Mouse (Mus musculus): Measurements from ENCODE around the gene Serinc3.
"Not testable (repeated sequence)": the region's sequence is repeated elsewhere in the genome, so short reads cannot be mapped to it uniquely, and the experiment has no call there.

Gene Serinc3

GRCm38 (mm10) chr2:163662076-163662475 lies 17.1 kb upstream of the Serinc3 start:
- DNase-seq, result no peak

GRCm38 (mm10) chr2:163661371-163661850 lies 16.5 kb upstream of the Serinc3 start:
- no peak for DNase-seq

- DNase-seq, result no peak
These were observed 15.3 kb upstream of the Serinc3 start for GRCm38 (mm10) chr2:163660103-163660701.

DNA sequence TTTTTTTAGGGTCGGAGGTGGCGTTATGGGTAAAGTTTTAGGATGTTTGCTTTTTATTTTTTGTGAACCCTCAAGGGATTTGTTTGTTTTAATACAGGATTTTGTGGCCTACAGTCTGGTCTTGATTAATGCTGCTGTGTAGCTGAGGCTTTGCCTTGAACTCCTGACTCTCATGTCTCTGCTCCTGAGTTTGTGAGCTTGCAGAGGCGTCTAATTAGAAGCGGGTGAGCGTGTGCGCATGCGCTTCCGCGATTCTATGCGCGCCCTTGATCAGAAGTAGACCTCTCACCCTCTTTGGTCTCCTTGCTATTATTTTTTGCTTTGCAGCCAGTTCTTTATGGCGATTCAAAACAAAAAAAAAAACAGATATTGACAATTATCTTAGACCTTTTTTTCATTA lies 14.5 kb upstream of the Serinc3 start:
- no peak for DNase-seq

- no peak for DNase-seq
These were observed 14.0 kb upstream of the Serinc3 start for GRCm38 (mm10) chr2:163658941-163659340.

DNA sequence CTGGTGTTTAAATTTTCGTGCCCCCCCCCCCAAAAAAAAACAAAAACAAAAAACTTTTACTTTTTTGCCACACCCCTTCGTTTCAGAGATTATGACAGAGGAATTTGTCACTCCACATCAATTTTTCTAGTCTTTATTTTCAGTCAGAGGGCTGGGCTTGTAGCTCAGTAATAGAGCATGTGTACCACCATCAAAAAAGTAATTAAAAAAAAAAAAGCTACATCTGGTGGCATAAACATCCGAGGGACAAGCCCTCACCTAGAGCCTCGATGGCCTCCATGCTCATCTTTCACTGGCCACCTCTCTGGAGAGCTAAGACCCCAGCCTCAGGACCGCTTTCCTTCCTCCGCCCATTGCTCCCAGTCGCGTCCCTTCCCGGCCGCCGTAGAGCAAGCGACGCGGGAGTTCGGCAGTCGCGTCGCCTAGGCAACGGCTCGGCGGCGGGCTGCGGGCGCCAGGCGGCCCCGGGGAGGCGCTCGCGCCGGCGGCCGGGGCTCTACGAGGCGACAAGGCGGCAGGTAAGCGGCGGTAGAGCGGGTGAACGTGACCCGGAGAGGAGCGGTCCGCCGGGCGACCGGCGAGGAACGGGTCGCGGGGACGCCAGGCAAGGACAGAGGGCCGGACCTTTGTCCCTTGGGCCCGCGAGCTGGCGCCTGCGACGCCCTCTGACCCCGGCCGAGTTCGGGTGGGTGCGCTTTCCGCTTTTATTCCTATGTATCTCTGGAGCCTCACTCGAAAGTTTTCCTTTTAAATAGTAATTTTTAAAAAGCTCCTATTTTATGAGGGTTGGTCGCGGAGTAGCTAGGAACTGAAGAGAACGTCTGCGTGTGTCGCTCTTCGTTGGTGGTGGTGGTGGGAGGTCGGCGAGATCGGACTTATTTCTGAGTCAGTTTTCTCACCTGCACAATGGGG lies 13.3 kb upstream of the Serinc3 start, which contains the start of gene Pkig:
Gene Pkig, plus strand, starts transcription at position 412 of the 912 bp plus-strand sequence.
- DNase-seq, result peak; percentile 82

DNA sequence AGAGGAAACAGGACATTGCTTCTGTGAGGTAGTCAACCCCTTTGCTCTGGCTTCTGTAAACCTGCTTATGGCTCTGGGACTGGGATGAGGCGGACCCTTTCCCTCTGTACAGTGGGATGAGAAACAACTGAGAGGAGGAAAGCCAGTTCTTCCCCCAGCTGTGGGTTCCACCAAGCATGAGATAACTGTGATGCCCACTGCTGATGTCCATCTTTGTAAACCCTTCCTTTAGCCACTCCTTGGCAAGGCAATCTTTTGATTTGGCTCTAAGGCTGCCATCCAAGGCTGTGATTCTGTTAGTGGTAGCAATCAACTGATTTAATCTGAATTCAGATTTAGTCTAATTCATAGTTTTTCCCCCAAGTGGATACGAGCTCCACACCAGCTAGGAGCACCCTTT lies 12.6 kb upstream of the Serinc3 start:
- DNase-seq, result no peak

DNA sequence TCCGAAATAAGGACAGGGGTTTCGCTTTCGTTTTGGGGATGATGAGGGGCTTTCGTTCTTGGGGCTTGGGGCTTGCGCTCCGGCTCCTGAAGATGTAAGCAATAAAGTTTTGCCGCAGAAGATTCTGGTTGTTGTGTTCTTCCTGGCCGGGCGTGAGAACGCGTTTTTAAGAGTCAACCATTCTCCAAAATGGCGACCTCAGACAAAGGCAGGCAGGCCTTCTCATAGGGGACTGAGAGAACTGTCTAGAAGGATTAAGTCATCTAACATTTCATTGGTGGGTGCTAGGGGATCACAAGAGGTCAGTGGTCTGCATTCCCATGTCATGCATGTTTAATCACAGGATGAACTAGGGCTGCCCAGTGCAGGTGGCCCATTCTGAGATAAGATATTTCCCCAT lies 10.8 kb upstream of the Serinc3 start:
- DNase-seq, result not testable (repeated sequence)

GRCm38 (mm10) chr2:163646461-163647080 lies 1.6 kb upstream of the Serinc3 start:
- no peak for DNase-seq

DNA sequence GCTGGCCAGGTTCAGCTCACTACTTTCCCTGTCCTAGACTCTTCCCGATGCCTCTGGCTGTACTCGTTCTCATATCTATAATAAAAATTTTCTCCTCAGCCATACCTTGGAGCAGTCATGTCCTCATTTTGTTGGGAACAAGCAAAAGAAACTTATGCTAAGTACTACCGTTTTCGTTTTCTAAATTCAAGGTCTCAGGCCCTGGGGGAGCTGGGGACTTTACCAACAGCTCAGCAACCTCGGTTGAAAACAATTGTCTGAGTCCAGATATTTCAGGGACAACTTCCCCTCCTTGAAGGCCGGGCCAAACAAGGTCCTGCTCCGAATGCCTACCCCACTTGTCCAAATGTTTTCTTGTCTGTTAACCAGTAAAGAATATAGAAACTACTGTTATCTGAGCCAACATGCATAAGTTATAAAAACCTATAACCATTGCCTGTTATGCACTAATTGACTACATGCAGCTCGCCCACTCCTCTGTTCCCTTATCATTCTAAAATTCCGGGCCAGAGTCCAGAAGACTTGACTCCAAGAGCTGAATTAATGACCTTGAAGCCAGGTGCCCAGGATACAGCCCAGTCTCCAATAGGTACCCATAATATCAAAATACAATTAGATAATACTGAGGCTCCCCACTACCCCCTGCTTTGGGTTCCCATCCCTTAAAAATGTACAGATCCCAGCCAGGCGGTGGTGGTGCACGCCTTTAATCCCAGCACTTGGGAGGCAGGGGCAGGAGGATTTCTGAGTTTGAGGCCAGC lies 949 bp upstream of the Serinc3 start:
- DNase-seq, result no peak

- DNase-seq, result no peak
These were observed 884 bp downstream of the Serinc3 start for GRCm38 (mm10) chr2:163644047-163644446.

- no peak for DNase-seq
These were observed 1.4 kb downstream of the Serinc3 start for GRCm38 (mm10) chr2:163643576-163643971.

GRCm38 (mm10) chr2:163642685-163643575 lies 2.0 kb downstream of the Serinc3 start:
- peak; percentile 80 for DNase-seq

- no peak for DNase-seq
These were observed 3.2 kb downstream of the Serinc3 start for GRCm38 (mm10) chr2:163641681-163642080.

DNA sequence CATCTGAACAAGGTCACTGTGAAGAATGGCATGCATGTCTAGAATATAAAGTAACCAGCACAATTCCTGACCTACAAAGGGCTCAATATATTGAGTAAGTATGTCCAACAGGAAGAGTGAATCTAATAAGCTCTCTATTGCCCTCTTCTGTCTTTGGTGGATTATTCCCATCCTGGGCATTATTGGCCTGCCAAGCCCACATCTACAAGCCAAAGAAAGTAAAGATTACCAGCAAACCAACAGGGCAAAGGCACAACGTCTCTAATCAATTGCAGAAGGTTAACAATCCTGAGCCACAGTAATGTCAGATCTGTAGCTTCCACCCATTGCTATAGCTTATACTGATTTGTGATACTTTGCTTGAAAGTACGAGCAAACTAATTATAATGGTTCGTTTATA lies 4.4 kb downstream of the Serinc3 start:
- no peak for DNase-seq

DNA sequence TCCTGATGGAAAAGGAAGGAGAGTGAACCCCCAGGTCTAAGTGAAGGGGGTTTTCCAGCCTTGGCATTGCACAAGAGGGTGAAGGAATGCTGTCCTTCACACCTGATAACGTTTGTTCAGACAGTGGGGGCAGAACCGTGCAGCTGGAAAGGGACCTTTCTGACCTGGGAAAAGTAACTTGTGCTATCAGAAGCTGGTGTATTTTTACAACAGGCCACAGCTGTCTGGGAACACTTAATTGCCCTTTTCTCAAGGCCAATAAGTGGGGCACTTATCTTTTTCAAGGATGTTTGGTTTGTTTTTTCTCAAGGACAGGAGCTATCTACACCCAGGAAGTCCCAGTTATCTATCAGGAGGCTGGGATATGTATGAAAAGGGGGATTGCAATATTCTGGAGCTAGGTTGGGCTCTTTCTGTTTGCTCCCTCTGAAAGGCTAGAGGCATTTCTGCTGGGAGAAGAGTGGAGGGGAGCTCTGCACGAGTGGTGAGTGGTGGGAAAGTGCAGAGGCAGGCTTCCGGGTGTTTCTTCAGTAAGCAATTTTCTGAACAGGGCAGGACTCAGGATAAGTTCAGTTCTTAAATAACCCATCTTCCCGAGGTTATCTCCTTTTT lies 7.2 kb downstream of the Serinc3 start:
- DNase-seq, result no peak

GRCm38 (mm10) chr2:163636057-163636456 lies 8.9 kb downstream of the Serinc3 start:
- DNase-seq, result no peak

- DNase-seq, result no peak
These were observed 10.7 kb downstream of the Serinc3 start for GRCm38 (mm10) chr2:163634211-163634610.

DNA sequence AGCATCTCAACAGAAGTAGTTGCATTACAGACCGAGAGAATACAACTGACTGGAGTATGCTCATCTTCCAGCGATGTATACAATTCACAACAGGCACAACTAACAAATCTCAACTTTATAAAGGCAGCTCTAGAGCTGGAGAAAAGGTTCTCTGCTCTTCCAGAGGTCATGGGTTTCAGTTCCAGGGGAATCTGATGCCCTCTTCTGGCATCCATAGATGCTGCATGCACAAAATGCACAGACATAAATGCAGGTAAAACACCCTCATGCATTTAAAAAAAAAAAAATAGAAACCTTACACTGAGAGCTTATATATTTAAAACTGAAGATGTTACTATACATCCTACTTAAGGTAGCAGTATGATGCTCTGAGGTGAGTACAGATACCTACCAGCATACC lies 13.2 kb downstream of the Serinc3 start:
- no peak for DNase-seq

DNA sequence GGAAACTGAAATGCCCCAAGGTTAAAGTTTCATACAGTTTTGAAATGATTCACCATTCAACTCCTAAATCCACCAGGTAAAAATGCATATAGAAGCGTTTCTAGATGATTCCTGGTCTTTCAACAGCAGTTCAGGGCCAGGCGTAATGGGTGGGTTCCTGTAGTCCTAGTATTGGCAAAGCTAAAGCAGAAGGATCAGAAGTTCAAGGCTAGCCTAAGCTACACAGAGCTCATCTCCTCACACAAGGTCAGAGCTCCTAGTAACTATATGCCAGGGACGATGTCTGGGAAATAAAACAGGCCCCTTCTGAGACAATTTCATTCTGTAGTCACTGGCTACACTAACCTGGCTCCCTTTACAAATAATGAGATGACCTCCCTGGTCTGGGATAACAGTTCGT lies 13.7 kb downstream of the Serinc3 start:
- no peak for DNase-seq

DNA sequence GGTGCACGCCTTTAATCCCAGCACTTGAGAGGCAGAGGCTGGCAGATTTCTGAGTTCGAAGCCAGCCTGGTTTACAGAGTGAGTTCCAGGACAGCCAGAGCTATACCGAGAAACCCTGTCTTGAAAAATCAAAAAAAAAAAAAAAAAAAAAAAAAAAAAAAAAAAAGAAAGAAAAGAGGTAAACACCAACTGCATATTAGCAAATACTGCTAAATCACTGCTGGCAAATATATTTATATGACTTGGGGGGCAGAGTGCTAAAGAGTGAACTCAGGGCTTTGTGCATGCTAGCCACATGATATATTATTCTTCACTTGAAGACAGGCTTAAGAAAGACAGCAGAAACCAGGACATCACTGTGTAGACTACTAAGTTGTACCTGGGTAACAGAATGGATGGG lies 23.5 kb downstream of the Serinc3 start:
- DNase-seq, result not testable (repeated sequence)

All from cerebellum, adult 9-10 months (tissue).